Mouse (Mus musculus): ENCODE results near the gene Cd5l.
"Not testable (repeated sequence)": the region's sequence is repeated elsewhere in the genome, so short reads cannot be mapped to it uniquely, and the experiment has no call there.

Cd5l gene

GRCm38 (mm10) chr3:87357581-87357980 lies at the start of gene Cd5l:
Cd5l (plus strand) TSS chr3:87357881.
- DNase-seq, result no peak

GRCm38 (mm10) chr3:87309922-87310321 lies 47.8 kb upstream of the Cd5l start:
- DNase-seq, result no peak

- DNase-seq, result no peak
Measured at GRCm38 (mm10) chr3:87322557-87322956, 35.1 kb upstream of the Cd5l start.

- no peak for DNase-seq
Measured at GRCm38 (mm10) chr3:87323778-87324177, 33.9 kb upstream of the Cd5l start.

GRCm38 (mm10) chr3:87337899-87338298 lies 19.8 kb upstream of the Cd5l start:
- peak in 1 of 2 experiments; percentile 3 for DNase-seq

- not testable (repeated sequence) for DNase-seq
Measured at GRCm38 (mm10) chr3:87350992-87351391, 6.7 kb upstream of the Cd5l start.

GRCm38 (mm10) chr3:87359215-87359614 lies 1.5 kb downstream of the Cd5l start:
- DNase-seq, result no peak

GRCm38 (mm10) chr3:87360466-87360865 lies 2.8 kb downstream of the Cd5l start:
- DNase-seq, result no peak

- no peak for DNase-seq
Measured at GRCm38 (mm10) chr3:87365691-87366090, 8.0 kb downstream of the Cd5l start.

- DNase-seq, result no peak
Measured at GRCm38 (mm10) chr3:87367511-87367910, 9.8 kb downstream of the Cd5l start.

GRCm38 (mm10) chr3:87369181-87369580 lies 11.5 kb downstream of the Cd5l start:
- no peak for DNase-seq

- no peak for DNase-seq
Measured at GRCm38 (mm10) chr3:87376195-87377165, 18.8 kb downstream of the Cd5l start, which contains the start of gene Fcrl1. Fcrl1 (plus strand) TSS chr3:87376387.

GRCm38 (mm10) chr3:87377228-87377627 lies 19.5 kb downstream of the Cd5l start:
- DNase-seq, result no peak

- DNase-seq, result no peak
Measured at GRCm38 (mm10) chr3:87377719-87378118, 20.0 kb downstream of the Cd5l start.

GRCm38 (mm10) chr3:87379641-87380315 lies 22.1 kb downstream of the Cd5l start:
- DNase-seq, result not testable (repeated sequence)

- no peak for DNase-seq
Measured at GRCm38 (mm10) chr3:87381806-87382712, 24.4 kb downstream of the Cd5l start.

- no peak for DNase-seq
Measured at GRCm38 (mm10) chr3:87383308-87383707, 25.6 kb downstream of the Cd5l start.

- DNase-seq, result no peak
Measured at GRCm38 (mm10) chr3:87385105-87385504, 27.4 kb downstream of the Cd5l start.

- DNase-seq, result no peak
Measured at GRCm38 (mm10) chr3:87390935-87391334, 33.3 kb downstream of the Cd5l start.

GRCm38 (mm10) chr3:87398809-87399208 lies 41.1 kb downstream of the Cd5l start:
- no peak for DNase-seq

GRCm38 (mm10) chr3:87399906-87400305 lies 42.2 kb downstream of the Cd5l start:
- DNase-seq, result no peak

- DNase-seq, result peak in 1 of 2 experiments; percentile 9
Measured at GRCm38 (mm10) chr3:87401321-87401720, 43.6 kb downstream of the Cd5l start.

- peak; percentile 17 to 28 for DNase-seq
Measured at GRCm38 (mm10) chr3:87408171-87408570, 50.5 kb downstream of the Cd5l start.
